Mouse (Mus musculus) small intestine, adult 2 months (tissue): ENCODE results near the gene Gm5475.

Experiments used
- CTCF ChIP-seq: fragments of 200-500 bp; IDR thresholded peaks from 2 replicates; pipeline ENCODE4 v1.5.1; 2012; ENCODE audit warnings: low read depth, mild to moderate bottlenecking, control low read depth, inconsistent platforms, low read length, moderate library complexity, mixed read lengths; ENCODE audit not compliant: insufficient replicate concordance, insufficient read length; ENCODE audit errors: extremely low read depth
- POLR2A ChIP-seq: fragments of 200-500 bp; IDR thresholded peaks from 2 replicates; pipeline ENCODE4 v1.6.1; 2012; ENCODE audit warnings: low read depth, mild to moderate bottlenecking, control low read depth, inconsistent platforms, low read length, moderate library complexity

DNA sequence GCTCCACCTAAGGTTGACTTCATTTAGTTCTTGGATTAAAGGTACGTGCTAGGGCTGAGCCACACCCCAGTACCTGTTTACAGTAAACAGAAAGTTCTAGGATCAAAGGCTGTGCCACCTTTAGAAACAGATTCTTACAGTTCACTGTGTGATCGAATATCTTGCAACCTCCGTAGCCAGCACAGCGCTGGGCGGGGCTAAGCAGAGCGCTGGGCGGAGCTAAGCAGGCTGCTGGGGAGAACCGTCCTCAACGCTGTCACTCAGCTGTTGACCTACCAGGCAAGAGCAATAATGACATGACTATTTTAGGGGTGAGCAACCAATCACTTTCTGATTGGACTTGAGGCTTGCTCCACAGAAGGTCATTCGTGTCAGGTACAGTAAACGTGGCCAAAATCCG, 39.0 kb downstream of the Gm5475 start:
- TF ChIP-seq CTCF (no peak), POLR2A (no peak)
